Mouse (Mus musculus): ENCODE measurements around the gene Agbl2. TPM values are rescaled to one million over a fixed set of nuclear protein-coding genes. Genes with fewer than 3 reads are reported as not detected.

The Agbl2 gene
- total RNA-seq (2022), result under 1 TPM; 0.13 to 0.29 (median 0.15) TPM

DNA sequence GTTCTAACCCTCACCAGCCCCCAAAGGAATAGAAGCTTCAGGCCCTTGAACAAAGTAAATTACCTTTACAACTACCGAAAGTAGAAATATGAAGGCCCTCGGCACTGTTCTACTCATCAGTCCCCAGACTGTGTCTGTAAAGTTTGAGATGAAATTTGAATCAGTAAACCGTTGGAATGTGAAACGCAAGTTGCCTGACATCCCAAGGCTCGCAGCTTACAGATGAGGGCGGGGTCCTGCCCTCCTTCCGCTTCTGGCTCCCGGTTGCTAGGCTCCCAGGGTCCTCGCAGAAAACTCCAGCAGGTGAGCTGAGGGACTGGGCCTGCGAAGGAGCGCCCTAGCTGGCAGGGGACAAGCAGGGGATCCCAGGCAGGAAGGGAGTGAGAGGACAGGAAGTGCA is at the start of gene Agbl2:
Agbl2 (plus strand) TSS at position 270 of the 400 bp plus-strand sequence.
- no peak for DNase-seq (ENCODE audit: low spot score in 2 of 2)

DNA sequence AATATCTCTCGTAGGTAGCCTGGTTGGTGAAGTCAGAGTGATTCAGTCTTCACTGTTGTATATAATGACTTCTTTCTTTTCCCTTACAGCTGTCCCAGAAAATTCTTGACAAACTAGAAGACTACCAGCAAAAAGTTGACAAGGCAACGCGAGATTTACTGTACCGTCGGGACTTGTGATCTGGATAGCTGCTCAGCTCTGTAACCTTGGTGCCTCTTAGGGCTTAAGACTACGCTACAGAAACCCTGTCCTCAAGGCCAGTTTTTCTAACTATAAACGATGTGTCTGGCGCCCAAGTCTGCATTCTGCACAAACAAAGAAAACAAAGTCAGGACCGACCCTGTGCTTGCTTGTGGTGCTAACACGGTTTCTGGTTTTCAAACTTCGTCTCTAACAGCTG is 47.2 kb upstream of the Agbl2 start:
- no peak for DNase-seq (ENCODE audit: low spot score in 2 of 2)

DNA sequence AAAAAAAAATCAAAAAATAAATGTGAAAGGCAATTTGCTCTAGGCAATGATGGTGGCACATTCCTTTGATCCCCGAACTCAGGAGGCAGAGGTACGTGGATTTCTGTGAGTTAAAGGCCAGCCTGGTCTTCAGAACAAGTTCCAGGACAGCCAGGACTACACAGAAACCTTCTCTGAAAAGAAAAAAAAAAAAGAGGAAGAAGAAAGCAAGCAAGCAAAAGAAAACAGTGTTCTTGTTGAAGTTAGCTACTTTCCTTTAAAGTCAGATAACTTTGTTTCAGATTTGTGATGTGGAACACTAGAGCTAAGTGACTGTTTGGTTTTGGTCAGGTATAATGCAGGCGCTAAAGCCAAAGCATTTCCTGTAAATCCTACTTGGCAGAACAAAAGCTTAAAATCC is 43.7 kb upstream of the Agbl2 start:
- DNase-seq (ENCODE audit: low spot score in 2 of 2), result no peak

DNA sequence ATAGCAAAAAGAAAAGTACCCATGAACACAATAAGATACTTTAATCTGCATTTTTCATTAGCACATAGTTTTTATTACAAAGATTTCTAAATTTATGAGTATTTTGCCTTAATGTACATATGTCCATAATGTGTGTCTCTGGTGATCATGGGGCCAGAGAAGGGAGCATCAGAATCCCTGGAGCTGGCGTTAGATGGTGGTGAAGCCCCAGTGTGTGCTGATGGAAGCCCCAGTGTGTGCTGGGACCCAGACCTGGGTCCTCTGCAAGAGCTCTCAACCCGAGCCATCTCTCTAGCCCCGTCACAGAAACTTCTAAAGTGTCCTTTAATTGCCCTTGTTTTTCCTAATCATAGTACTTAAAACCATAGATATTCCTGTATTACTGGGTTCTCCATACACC is 43.2 kb upstream of the Agbl2 start:
- DNase-seq (ENCODE audit: low spot score in 2 of 2), result no peak

DNA sequence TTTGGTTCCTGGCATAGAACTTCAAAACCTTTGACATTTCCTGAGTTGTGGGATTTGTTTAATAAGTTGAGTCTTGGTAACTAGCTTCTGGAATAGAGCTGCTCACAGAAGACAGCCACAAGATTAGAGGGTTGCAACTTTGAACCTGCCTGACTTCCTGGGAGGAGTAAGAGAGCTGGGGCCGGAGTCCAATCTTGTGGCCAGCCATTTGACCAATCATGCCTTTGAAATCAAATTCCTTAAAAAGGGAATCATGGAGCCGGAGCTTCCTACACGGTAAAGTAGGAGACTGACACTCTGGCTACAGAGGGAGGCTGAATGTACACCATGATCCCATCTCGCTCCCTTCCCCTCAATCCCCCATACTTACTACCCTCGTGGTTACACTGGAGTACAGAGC is 42.6 kb upstream of the Agbl2 start:
- DNase-seq (ENCODE audit: low spot score in 2 of 2), result no peak

DNA sequence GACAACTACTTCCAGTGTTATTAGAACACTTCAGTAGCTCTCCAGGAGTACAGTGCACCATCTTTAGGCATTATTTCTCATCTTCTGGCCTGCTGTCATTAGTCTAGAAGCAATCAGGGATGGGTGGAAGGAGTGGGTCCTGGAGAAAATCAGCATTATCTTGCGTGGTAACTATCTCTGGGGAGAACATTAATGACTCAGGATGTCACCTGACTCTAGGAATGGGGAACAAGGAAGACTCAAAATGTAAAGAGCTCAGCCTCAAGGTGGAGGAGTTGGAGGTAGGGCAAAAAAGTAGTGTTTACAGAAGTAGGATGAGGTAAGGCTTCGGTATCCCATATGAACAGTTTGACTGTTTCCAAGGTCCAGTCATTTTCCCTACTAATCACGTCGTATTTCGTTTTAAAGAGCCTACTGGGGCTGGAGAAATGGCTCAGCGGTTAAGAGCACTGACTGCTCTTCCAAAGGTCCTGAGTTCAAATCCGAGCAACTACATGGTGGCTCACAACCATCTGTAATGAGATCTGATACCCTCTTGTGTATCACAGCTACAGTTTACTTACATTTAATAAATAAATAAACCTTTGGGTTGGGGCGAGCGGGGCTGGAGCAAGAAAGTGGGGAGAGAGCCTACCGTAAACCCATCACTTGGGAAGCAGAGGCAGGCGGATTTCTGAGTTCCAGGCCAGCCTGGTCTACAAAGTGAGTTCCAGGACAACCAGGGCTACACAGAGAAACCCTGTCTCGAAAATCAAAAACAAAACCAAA is 38.1 kb upstream of the Agbl2 start:
- no peak for DNase-seq (ENCODE audit: low spot score in 2 of 2)

DNA sequence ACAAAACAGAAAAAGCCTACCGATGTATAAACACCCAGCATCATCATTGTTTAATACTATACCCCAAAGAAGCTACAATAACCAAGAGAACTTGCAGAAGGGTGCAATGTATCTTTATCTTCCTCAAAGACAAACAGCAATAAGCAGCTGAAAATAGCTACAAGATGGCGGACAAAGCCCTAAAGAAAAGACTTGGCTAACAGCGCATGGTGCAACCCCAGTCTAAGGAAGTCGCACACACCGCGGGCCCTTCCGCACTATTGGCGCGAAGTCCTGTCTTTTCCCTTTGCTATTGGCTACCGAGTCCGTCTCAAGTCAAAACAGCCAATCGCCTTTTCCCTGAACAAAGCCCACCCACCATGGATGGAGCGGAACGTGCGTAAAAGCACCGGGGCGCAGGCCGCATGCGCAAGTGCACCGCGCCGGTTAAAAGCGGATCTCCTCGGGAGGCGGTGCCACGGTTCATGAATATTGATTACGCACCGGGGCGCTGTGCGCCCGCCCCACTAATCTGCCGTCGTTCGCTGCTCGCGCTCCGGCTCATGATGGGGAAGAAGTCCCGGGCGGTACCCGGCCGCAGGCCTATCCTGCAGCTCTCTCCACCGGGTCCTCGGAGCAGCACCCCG is 37.4 kb upstream of the Agbl2 start, which contains the start of gene Fnbp4:
Fnbp4 (plus strand) TSS at position 318 of the 626 bp plus-strand sequence.
- DNase-seq (ENCODE audit: low spot score in 2 of 2), result peak; percentile 97 to 98

DNA sequence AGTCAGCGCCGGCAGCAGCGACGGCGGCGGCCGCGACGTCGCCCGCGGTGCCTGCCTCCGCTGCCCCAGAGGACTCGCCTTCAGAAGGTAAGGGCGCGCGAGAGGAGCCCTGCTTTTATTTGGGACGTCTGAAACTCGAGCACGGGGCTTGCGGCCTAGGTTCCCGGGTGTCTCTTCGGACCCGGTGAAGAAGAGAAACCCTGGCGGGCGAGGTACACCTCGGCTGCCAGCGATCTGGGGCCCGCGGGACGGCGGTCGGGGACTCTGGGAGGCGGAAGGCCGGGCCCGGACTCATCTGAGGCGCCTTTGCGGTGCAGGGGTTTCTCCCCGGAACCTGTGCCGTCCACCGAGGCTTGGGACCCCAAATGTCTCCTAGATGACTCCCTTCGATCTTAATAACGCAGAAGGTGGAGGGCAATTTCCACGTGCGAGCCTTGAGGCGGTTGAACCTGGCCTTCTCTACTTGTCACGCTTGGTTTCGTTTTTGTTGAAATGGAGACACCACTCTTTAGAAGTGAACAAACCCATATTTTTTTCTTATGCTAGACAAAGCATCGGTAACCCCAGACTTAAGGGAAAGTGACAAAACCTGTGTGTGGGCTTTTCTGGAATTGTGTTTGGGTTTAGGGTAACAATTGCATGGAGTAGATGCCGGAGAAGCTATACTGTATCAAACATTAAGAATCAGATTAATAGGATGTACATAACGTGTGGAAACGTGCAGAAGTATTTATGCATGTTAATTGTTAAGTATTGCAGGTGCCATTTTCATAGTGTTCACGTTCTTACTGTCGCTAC is 36.6 kb upstream of the Agbl2 start:
- DNase-seq (ENCODE audit: low spot score in 2 of 2), result peak in 1 of 2 experiments; percentile 28

DNA sequence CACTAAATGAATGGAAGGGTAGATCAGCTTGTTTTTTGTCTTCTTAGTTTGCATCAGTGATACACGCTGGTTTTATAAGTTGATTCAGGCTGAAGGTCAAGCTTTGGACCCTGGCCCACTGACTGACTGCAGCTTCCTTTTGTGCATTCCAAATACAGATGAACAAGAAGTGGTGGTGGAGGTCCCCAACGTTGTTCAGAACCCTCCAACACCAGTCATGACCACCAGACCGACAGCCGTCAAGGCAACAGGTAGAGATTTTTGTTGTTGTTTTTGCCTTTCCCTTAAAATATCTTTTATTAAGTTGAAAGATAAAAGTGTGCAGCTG is 36.0 kb upstream of the Agbl2 start:
- no peak for DNase-seq (ENCODE audit: low spot score in 2 of 2)

DNA sequence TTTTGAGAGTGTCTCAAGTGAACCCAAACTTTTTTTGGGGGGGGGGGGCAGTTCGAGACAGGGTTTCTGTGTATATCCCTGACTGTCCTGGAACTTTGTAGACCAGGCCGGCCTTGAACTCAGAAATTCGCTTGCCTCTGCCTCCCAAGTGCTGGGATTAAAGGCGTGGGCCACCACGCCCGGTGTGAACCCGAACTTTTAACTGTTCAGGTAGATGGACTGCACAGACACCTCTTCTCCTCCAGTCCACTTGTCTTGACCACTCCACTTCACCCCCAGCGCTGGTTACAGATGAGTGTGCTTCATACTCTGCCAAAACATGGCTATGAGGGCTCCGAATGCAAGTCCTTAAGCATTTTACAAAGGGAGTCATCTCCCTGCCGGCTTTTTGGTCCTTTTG is 35.4 kb upstream of the Agbl2 start:
- DNase-seq (ENCODE audit: low spot score in 2 of 2), result no peak

DNA sequence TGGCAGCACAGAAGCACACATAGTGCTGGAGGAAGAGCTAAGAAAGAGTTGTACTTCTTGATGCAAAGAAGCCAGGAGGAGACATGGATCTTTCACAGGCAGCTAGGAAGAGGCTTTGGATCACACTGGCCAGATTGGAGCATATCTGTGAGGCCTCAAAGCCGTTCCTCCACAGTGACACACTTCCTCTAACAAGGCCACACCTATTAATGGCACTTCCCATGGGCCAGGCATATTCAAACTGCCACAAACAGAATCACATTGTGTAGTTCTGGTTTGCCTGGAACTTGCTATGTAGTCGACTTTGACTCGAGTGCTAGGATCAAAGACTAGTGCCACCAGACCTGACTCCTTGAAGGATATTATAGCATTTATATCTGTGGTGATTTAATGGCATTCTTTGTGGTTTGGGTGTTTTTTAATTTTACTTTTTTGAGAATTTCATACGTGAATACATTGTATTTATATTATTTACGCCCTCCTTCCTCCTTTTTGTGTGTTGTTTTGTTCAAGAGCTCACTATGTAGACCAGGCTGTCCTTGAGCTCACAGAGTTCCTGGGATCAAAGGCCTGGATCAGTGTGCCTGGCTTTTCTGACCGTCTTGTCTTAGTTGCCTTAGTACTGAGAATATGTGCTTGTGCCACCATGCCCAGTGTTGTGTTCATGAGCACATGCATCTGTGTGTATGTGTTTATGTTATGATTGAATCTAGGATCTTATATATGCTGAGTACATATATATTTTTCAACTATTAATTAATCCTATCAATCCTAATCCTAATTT is 32.7 kb upstream of the Agbl2 start:
- DNase-seq (ENCODE audit: low spot score in 2 of 2), result no peak

DNA sequence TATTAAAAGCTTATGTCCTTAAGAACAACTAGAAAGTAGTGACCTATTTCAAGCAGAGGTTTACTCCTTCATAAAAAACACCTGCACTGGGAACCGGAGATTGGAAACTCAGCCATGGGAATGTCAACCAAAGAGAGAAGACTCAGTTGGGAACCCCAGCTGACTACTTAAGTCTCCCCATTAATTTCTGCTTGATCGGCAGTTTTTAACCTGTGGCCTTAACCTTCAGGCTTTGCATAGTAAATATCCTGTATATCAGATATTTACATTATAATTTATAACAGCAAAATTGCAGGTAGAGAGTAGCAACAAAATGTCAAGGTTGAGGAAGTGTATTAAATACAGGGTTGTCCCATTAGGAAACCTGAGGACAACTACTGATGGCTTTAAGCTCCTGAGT is 29.0 kb upstream of the Agbl2 start:
- DNase-seq (ENCODE audit: low spot score in 2 of 2), result no peak

DNA sequence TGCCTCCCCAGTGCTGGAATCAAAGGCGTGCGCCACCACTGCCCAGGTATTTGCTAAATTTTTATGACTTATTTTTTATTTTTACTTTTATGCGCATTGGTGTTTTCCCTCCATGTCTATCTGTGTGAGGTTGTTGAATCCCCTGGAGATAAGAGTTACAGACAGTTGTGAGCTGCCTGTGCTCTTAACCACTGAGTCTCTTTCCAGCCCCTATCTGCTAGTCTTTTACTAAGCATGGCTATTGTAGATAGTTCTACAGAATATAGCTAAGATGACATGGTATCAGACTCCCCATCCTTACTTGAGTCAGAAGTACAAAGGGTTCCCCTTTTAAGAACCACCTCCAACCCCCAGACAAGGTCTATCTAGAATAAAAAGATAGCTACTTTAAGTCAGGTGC is 28.3 kb upstream of the Agbl2 start:
- no peak for DNase-seq (ENCODE audit: low spot score in 2 of 2)

DNA sequence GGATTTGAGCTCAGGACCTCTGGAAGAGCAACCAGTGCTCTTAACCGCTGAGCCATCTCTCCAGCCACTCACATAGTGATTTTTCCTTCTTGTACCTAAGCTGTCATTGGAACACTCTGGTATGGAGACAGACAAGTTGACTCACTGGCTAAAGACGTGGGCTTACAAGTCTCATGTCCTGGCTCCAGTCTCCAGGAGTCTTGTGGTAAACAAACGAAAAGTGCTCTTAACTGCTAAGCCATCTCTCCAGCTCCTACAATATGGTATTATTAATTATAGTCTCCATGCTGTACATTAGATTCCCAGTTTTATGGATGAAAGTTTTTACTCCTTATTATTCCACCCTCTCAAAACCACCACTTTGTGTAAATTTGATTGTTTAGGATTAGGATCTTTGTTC is 17.4 kb upstream of the Agbl2 start:
- no peak for DNase-seq (ENCODE audit: low spot score in 2 of 2)

DNA sequence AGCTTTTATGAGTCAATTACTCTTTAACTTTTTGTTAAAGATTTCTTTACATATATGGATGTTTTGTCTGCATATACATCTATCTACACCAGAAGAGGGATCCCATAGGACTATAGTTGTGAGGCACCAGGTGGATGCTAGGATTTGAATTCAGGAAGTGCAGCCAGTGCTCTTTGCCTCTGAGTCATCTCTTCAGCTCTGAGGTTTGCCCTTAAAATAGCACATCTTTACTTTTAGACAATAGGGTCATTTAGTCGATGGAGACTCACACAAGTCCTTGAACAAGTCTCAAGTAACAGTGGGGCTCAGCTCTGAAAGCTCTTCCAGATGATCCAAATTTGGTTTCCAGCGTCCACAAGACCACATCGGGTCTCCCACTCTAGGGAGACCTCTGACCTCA is 1.2 kb upstream of the Agbl2 start:
- DNase-seq (ENCODE audit: low spot score in 2 of 2), result no peak

DNA sequence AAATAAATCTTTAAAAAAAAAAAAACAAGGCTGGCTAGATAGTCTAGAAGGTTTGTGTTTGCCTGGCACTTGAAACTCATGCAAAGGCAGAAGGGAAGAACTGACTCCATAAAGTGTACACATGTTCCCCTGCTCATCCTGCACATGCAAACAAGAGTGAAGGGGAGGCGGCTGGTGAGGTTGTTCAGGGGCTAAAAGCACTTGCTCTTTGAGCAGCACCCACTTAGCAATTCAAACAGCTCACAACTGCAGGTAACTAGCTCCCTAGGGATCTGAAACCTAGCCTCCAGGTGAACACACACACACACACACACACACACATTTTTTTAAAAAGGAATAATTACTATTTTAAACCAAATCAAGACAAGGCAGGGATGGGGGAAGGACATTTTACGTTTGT is 589 bp upstream of the Agbl2 start:
- no peak for DNase-seq (ENCODE audit: low spot score in 2 of 2)

DNA sequence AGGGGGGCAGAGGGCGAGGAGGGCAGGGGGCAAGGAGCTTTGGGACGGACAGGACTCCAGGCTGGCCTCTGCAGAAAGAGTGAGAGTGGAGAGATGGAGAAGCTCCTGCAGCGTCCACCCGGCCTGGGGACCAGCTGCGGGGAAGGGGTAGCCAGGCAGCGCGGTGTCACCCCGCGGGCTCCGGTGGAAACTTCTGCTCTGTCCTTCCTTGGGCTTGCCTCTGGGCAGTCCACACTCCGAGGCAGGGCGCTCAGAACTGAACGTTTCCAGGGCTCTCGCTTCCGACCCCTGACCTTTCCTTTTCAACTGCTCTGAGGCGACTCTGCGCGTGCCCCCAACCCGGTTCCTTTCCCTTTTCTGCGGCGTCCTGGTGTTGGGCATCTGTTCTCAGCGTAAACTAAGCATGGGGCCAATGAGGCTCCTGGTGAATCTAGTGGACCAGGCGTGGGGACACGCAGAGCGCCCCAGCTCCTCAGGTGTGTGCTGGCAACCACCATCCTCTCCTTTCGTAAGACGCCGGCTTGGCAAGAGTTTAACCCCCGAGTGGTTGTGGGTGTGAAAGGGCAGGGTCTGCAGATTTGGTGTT is 467 bp downstream of the Agbl2 start:
- no peak for DNase-seq (ENCODE audit: low spot score in 2 of 2)

DNA sequence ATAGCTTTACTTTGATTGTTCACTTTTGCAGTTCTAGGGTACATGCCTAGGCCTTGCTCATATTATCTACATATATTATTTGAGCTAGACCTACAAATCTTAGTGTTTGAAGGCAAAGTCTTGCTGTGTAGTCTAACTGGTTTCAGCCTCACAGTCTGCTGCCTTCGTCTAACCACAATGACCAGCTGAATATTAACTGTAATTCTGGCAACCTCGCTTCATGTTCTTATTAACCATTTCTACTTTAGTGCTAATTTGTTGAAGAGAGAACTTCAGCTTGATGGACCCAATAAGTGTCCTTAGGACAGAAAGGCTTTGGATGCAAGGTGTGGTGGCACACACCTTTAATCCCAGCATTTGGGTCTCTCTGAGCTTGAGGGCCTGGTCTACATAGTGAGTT is 5.6 kb downstream of the Agbl2 start:
- no peak for DNase-seq (ENCODE audit: low spot score in 2 of 2)

DNA sequence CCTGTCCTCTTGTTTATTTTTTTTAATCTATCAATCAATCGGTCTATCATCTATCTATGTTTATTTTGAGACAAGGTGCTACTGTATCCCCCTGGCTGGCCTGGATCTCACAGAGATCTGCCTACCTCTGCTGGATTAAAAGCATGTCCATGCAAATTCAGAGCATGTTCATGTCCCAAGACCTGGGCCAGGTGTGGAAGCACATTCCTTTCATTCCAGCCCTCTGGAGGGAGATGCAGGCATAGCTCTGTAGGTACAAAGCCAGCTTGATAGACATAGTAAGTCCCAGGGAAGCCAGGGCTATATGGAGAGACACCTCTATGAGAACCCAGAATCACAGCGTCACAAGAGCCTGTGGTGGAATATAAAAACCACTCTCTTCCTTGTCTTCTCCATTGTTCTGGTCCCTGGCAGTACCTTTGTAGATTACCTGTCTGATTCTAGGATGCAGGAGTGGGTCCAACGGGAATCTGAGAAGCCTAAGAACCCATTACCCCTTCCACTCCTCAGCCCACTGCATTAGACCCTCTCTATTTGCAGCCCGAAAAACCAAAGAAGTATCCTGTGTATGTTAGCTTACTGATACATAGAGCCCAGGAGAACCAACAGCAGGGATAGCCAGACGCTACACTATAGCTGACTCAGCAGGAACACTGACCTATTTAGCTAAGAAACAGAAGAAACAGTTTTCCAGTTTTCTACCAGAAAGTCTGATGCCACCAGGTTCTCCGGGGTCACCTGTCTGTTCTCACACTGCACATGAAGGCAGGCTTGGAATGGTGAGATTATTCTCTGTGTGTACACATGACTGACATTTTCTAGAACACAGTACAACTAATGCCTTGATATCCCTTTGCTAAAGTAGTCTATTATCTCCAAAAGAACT is 26.0 kb downstream of the Agbl2 start:
- no peak for DNase-seq (ENCODE audit: low spot score in 2 of 2)

DNA sequence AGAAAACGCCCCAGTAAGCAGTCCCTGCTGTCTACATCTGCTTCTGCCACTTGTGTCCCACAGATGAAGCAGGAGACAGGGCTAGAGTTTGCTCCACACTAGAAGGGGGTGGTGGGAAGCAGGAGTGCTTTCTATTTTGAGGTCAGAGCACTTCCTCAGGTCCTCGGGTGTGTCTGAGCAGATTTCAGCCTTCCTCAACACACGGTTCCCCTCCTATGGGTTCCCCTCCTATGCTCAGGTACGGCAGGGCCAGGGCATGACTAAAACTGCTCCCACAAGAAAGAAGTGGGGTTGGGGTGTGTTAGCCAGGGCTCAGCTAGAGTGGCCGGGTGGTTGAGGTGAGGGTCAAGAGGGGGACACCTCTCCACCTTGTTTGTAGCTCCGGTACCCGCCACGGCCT is 28.2 kb downstream of the Agbl2 start:
- no peak for DNase-seq (ENCODE audit: low spot score in 2 of 2)
